Mouse (Mus musculus) intestine, embryonic 15.5 days (tissue): ENCODE data around the gene Lgals7. TPM values are rescaled to one million over a fixed set of nuclear protein-coding genes. Genes with fewer than 3 reads are reported as not detected.
"Not testable (repeated sequence)": the region's sequence is repeated elsewhere in the genome, so short reads cannot be mapped to it uniquely, and the experiment has no call there.

Source experiments
- ATAC-seq: fragments of 200-750 bp; cut with Nextera tagmentation; 2 replicates; pipeline ENCODE4 v1.8.0; 2017; ENCODE audit warnings: moderate TSS enrichment, moderate library complexity
- H3K27ac ChIP-seq: fragments of 300-500 bp; sonication (generic); 2 replicates; pipeline ENCODE4 v1.5.1; 2015; ENCODE audit warnings: mild to moderate bottlenecking, inconsistent platforms
- H3K27me3 ChIP-seq: fragments of 300-500 bp; sonication (generic); replicated peaks from 2 replicates; pipeline ENCODE4 v1.6.1; 2015; ENCODE audit warnings: inconsistent platforms
- H3K36me3 ChIP-seq: fragments of 300-500 bp; sonication (generic); 2 replicates; pipeline ENCODE4 v1.6.1; 2015; ENCODE audit warnings: inconsistent platforms
- H3K4me1 ChIP-seq: fragments of 300-500 bp; sonication (generic); replicated peaks from 2 replicates; pipeline ENCODE4 v1.6.1; 2015; ENCODE audit warnings: inconsistent platforms
- H3K4me2 ChIP-seq: fragments of 300-500 bp; sonication (generic); replicated peaks from 2 replicates; pipeline ENCODE4 v1.6.1; 2015; ENCODE audit warnings: mild to moderate bottlenecking, inconsistent platforms
- H3K4me3 ChIP-seq: fragments of 300-500 bp; sonication (generic); replicated peaks from 2 replicates; pipeline ENCODE4 v1.5.1; 2015; ENCODE audit warnings: inconsistent platforms
- H3K9ac ChIP-seq: fragments of 300-500 bp; sonication (generic); 2 replicates; pipeline ENCODE4 v1.6.1; 2015; ENCODE audit warnings: inconsistent platforms
- H3K9me3 ChIP-seq: fragments of 300-500 bp; sonication (generic); 2 replicates; pipeline ENCODE4 v1.6.1; 2016; ENCODE audit warnings: inconsistent platforms
- WGBS: fragments of 180-500 bp; shearing (Covaris S2); methylation state at CpG from one replicate; pipeline ENCODE4 v1.1.7; 2015; 5-methylcytosine and 5-hydroxymethylcytosine counted together
- polyA plus RNA-seq: library from polyadenylated mRNA; unstranded; fragments of >200 nt; fragmentation: Nextera tagmentation; extraction: Ambion mirVana; gene quantifications from 2 replicates; pipeline ENCODE4 v1.2.1, GENCODE M21; 2015

Gene Lgals7
- polyA plus RNA-seq, 1 experiment from 2014 or later, result 0.98 TPM

DNA sequence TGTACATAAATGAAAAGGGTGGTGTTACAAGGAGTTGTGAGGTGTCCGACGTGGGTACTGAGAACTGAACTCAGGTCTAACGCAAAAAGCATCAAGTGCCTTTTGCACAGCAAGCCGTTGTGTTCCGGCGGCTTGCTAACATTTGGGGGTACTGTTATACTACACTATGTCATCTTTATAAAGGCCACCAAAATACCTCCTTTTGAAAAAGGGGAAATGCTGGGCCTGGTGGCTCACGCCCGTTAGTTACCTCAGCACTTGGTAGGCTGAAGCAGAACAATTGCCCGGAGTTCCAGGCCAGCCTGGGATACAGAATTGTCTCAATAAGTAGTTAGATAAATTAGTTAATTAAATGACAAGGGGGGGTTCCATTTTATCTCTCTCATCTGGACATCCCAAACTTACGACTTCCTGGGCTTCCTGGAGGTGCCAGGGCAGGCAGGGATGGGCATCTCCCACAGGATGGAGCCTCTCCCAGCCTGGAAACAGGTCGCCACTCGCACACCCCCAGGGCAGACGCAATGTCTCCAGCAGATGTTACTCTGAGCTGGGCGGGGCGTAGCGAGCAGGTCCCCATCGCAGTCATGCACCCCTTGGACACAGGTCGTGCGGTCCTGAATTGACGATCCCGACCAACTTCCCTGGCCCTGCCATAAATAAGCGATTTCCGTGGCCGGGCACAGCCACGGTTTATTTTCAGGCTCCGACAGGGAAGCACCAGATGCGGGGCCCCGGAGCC is 3.3 kb downstream of the Lgals7 start:
- H3K4me3 ChIP-seq, result no peak overlapping the region
- H3K27me3 ChIP-seq, result no peaks in the 10 kb centered on the region
- no peak overlapping the region for H3K9ac ChIP-seq
- no peaks in the 10 kb centered on the region for H3K9me3 ChIP-seq
- no peaks in the 10 kb centered on the region for H3K36me3 ChIP-seq
- peak overlapping the region; percentile 40; the same call in 1 of the 2 replicates for H3K27ac ChIP-seq
- H3K4me2 ChIP-seq, result peak overlapping the region; percentile 51; the same call in 1 of the 2 replicates
- H3K4me1 ChIP-seq, result peaks cover 28% of the 10 kb centered on the region
- 90% methylated on average over 28 of the region's 28 CpGs for whole genome bisulfite sequencing
- ATAC-seq, result peak; percentile 33

DNA sequence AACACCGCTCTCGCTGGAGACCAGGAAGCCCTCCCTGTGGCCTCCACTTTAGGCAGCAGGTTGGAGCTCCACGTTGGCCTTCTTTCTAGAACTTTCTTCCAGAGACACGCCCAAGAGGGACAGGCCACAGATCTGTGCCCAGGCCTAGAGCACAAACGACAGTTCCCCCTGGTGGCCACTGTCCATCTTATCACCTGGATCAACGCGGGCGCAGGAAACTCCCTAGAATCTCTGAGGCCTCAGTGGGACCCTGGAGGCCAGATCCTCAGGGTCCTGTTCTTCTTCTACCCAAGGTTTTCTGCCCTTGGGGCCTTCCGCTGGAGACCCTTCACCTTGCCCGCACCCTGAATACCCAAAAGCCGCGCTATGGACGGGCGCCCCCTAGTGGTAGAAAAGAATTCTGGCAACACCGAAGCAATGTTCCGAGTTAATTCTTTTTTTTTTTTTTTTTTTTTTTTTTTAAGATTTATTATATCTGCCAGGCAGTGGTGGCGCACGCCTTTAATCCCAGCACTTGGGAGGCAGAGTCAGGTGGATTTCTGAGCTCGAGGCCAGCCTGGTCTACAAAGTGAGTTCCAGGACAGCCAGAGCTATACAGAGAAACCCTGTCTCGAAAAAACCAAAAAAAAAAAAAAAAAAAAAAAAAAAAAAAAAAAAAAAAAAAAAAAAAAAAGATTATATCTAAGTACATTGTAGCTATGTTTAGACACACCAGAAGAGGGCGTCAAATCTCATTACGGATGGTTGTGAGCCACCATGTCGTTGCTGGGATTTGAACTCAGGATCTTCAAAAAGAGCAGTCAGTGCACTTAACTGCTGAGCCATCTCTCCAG is 4.1 kb downstream of the Lgals7 start:
- 27% methylated on average over 23 of the region's 23 CpGs for WGBS
- not testable (repeated sequence) for H3K9me3 ChIP-seq, H3K36me3 ChIP-seq, H3K9ac ChIP-seq, H3K27me3 ChIP-seq
- H3K4me3 ChIP-seq, result peak overlapping the region; percentile 11; the same call in 1 of the 2 replicates
- peaks cover 28% of the 10 kb centered on the region for H3K4me1 ChIP-seq
- peak; percentile 77 for ATAC-seq
- peak overlapping the region; percentile 40; the same call in 1 of the 2 replicates for H3K27ac ChIP-seq
- H3K4me2 ChIP-seq, result peak overlapping the region; percentile 51

DNA sequence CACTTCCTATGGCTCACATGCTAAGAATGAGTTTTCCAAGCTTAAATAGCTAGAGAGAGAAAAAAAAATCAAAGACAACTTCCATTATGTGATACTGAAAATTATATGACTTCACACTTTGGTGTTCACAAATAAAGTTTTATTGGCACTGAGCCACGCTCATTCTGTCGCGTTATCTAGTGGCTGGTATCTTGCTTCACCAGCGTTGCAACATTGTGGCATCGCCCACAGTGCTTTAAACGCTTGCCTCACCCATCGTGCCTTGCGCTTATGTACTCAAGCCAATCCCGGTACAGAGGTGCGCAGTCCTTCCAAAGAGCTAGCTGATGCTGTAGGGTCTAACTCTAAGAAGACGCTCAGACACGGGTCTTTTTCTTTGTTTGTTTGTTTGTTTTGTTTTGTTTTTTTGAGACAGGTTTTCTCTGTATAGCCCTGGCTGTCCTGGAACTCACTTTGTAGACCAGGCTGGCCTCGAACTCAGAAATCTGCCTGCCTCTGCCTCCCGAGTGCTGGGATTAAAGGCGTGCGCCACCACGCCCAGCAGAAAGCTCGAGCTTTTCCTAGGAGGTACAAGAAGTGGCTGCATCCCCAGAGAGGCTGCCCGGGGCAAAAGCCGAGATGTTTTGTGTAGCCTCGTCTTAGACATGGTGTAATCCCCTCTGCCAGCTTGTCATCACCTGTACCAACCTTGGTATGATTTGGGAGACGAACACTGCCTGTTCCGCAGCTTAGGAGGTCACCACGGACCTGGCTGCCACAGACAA is 7.4 kb downstream of the Lgals7 start:
- no peak for ATAC-seq
- 84% methylated on average over 24 of the region's 24 CpGs for WGBS
- no peaks in the 10 kb centered on the region for H3K9me3 ChIP-seq

DNA sequence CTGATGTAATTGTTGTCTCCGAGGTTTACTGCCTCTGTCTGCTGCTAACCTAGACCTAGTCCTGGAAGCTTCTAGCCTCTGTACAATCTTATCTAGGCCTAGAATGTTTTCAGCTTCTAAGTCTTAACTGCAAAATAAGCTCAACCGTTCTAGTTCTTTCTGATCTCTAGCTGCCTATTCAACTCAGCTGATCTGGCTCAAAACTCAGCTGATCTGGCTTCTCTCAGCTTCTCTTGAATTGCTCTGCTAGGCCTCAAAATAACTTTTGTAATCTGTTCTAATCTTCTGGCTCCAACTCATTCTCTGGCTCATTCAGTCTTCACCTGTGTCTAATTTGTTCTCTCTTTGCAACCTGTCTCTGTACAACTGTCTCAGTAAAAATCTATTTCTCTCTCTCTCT is 10.9 kb downstream of the Lgals7 start:
- no peak overlapping the region for H3K27ac ChIP-seq
- H3K4me2 ChIP-seq, result no peak overlapping the region
- no peaks in the 10 kb centered on the region for H3K27me3 ChIP-seq
- no peak overlapping the region for H3K9ac ChIP-seq
- no peaks in the 10 kb centered on the region for H3K36me3 ChIP-seq
- no peak for ATAC-seq
- no peaks in the 10 kb centered on the region for H3K4me1 ChIP-seq
- H3K9me3 ChIP-seq, result no peaks in the 10 kb centered on the region
- H3K4me3 ChIP-seq, result no peak overlapping the region
- WGBS, result 51% methylated on average over 2 of the region's 2 CpGs

More for the DNA sequence above, 7.4 kb downstream of the Lgals7 start:
- Histone ChIP-seq H3K4me1 (peaks cover 10% of the 10 kb centered on the region; the same call in 1 of the 2 replicates), H3K4me2 (no peak overlapping the region), H3K27me3 (no peaks in the 10 kb centered on the region), H3K9ac (no peak overlapping the region), H3K36me3 (no peaks in the 10 kb centered on the region), H3K27ac (no peak overlapping the region), H3K4me3 (no peak overlapping the region)

DNA sequence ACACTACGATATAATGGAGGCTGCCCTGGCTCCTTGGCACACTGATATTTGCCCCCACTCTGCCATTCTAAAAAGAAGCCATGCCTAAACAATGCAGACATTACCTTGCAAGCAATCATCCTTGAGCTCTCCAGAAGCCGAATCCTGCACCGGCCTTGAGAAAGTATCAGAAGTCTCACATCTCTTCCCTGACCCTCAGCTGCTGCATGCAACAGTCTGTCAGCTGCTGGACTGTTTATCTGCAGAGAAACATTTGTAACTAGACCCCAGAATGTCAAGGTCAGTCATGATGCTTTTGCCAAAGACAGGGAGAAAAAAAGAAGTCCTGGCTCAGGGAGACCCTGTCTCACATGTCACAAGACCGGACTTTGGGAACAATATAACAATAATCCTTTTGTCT is 12.4 kb downstream of the Lgals7 start:
- Histone ChIP-seq H3K4me2 (no peak overlapping the region), H3K9ac (no peak overlapping the region), H3K9me3 (no peaks in the 10 kb centered on the region), H3K36me3 (no peaks in the 10 kb centered on the region), H3K27ac (no peak overlapping the region), H3K4me3 (no peak overlapping the region), H3K4me1 (no peaks in the 10 kb centered on the region), H3K27me3 (no peaks in the 10 kb centered on the region)
- no peak for ATAC-seq
- 73% methylated on average over 4 of the region's 4 CpGs for WGBS

DNA sequence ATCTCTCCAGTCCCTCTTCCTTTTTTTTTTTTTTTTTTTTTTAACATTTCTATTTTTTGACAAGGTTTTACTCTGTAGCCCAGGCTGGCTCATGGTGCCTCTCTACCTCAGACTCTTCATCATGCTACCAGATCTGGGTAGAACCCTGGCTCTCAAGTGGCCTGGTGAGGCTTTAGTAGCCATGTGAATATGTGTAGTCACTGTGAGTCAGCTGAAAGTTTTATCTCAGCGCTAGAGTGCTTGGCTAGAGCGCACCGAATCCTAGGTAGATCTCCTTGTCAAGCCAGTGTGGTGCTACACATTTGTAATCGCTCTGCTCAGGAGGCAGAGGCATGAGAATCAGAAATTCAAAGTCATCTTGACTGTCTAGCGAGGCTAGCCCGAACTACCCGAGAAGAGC is 13.5 kb downstream of the Lgals7 start:
- H3K36me3 ChIP-seq, result no peaks in the 10 kb centered on the region
- no peak overlapping the region for H3K4me2 ChIP-seq
- H3K9ac ChIP-seq, result no peak overlapping the region
- 0 out of 2 replicates have a peak, but pooled peaks cover 4% of the 10 kb centered on the region for H3K4me1 ChIP-seq
- no peak overlapping the region for H3K27ac ChIP-seq
- no peak overlapping the region for H3K4me3 ChIP-seq
- no peaks in the 10 kb centered on the region for H3K27me3 ChIP-seq
- H3K9me3 ChIP-seq, result no peaks in the 10 kb centered on the region
- WGBS, result 82% methylated on average over 7 of the region's 7 CpGs
- no peak for ATAC-seq

DNA sequence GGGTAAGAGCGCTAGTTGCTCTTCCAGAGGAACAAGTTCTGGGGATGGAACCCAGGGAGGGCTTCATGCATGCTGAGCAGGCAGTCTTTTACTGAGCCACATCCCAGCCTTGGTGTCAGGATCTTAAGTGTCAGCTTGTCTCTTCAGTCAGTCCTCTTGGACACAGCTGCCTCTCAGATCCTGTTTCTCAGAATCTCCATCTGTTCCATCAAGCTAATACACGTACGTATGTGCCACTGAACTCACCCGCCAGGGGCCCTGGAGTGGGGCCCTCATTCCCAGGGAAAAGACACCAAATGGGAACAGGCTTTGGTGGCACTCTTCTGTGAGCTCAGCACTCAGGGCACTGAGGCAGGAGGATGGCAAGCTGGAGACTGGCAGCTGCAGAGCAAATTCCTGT is 14.2 kb downstream of the Lgals7 start:
- no peak for ATAC-seq
- Histone ChIP-seq H3K4me2 (no peak overlapping the region), H3K27me3 (no peaks in the 10 kb centered on the region), H3K9ac (no peak overlapping the region), H3K27ac (no peak overlapping the region), H3K9me3 (no peaks in the 10 kb centered on the region), H3K4me3 (no peak overlapping the region), H3K4me1 (0 out of 2 replicates have a peak, but pooled peaks cover 4% of the 10 kb centered on the region), H3K36me3 (no peaks in the 10 kb centered on the region)
- WGBS, result 86% methylated on average over 4 of the region's 4 CpGs

DNA sequence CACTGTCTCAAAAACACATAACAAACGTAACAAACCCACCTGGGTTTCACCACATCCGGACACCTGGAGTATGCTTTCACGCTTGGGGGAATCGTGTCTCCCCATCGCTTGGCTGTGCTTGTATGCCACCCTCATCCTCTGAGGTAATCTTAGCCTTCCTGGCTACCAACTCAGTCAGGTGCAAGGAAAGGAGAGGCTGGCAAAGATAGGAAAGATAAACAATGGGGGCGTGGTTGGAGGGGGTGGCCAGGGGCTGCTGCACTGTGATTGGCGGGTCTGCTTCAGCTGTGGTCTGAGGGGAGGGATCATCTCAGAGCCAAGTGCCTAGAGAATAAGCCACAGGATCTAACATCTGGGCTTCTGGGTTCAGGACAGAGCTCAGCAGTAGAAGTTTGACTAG is 16.0 kb downstream of the Lgals7 start:
- no peak for ATAC-seq
- Histone ChIP-seq H3K4me3 (no peak overlapping the region), H3K4me2 (no peak overlapping the region), H3K9me3 (no peaks in the 10 kb centered on the region), H3K27ac (no peak overlapping the region), H3K36me3 (no peaks in the 10 kb centered on the region), H3K4me1 (0 out of 2 replicates have a peak, but pooled peaks cover 4% of the 10 kb centered on the region), H3K9ac (no peak overlapping the region), H3K27me3 (no peaks in the 10 kb centered on the region)
- WGBS, result 74% methylated on average over 7 of the region's 7 CpGs

DNA sequence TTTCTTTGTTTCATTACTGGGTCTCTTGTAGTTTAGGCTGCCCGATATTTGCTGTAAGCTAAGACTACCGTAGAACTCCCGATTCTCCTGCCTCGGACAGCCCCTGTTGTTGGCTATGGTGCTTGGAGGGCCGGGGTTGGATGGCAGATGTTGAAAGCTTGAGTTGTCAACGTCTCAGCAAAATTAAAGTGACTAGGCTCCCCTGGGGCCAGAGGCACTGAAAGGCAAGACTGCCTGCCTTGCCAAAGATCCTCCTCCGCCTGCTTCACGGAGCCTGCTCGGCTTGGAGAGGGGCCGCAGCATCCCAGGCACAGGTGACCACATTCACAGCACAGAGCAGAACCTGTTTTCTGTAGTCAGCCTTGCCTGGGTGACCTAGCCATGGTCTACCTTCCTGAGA is 16.9 kb downstream of the Lgals7 start:
- H3K9me3 ChIP-seq, result no peaks in the 10 kb centered on the region
- no peak overlapping the region for H3K27ac ChIP-seq
- no peak overlapping the region for H3K9ac ChIP-seq
- H3K4me1 ChIP-seq, result 0 out of 2 replicates have a peak, but pooled peaks cover 4% of the 10 kb centered on the region
- H3K4me2 ChIP-seq, result no peak overlapping the region
- no peak for ATAC-seq
- H3K4me3 ChIP-seq, result no peak overlapping the region
- no peaks in the 10 kb centered on the region for H3K36me3 ChIP-seq
- 81% methylated on average over 10 of the region's 10 CpGs for WGBS
- 0 out of 2 replicates have a peak, but pooled peaks cover 1% of the 10 kb centered on the region for H3K27me3 ChIP-seq

DNA sequence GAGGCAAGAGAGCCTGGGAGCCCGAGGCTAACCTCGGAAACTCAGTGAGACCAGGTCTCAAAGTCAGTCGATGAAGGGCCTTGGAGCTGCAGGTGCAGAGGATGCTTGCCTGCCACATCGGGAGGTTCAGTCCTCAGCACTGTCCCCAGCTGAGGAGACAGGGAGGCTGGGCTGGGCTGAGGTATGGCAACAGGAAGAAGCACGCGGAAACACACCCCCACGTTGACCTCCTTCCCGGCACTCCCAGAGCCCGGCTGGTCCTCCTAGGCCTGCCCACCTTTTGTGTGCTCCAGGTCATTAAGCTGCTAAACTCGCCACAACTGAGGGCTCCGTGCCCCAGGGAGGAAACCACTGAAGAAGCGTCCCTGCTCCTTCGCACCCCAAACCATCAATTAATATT is 17.5 kb downstream of the Lgals7 start, which contains the start of gene Capn12:
TSS of gene Capn12 (plus strand) at position 224 of the 400 bp plus-strand sequence.
- Histone ChIP-seq H3K36me3 (no peaks in the 10 kb centered on the region), H3K4me1 (0 out of 2 replicates have a peak, but pooled peaks cover 4% of the 10 kb centered on the region), H3K27ac (no peak within 1 kb of the TSS), H3K27me3 (0 out of 2 replicates have a peak, but pooled peaks cover 2% of the 10 kb centered on the region), H3K4me3 (no peak within 1 kb of the TSS), H3K9me3 (no peaks in the 10 kb centered on the region), H3K9ac (no peak within 1 kb of the TSS), H3K4me2 (no peak within 1 kb of the TSS)
- no peak for ATAC-seq
- WGBS, result 38% methylated on average over 13 of the region's 13 CpGs

DNA sequence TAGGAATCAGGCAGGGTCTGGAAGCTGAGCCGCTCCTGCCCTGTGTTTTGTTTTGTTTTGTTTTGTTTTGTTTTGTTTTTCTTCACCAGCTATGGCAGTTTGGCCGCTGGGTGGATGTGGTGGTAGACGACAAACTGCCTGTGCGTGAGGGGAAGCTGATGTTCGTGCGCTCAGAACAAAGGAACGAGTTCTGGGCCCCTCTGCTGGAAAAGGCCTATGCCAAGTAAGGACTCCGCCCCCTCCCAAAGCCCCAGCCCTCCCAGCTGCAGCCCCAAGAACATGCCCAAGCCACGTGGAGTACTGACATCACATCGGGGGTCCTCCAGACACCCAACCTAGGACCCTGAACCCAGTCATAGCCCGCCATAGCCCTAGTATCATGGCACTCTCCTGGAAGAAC is 19.4 kb downstream of the Lgals7 start:
- 83% methylated on average over 11 of the region's 11 CpGs for WGBS
- H3K27ac ChIP-seq, result no peak overlapping the region
- no peak overlapping the region for H3K4me3 ChIP-seq
- H3K9ac ChIP-seq, result no peak overlapping the region
- H3K36me3 ChIP-seq, result no peaks in the 10 kb centered on the region
- ATAC-seq, result no peak
- no peak overlapping the region for H3K4me2 ChIP-seq
- H3K27me3 ChIP-seq, result peaks cover 10% of the 10 kb centered on the region
- H3K9me3 ChIP-seq, result no peaks in the 10 kb centered on the region
- 0 out of 2 replicates have a peak, but pooled peaks cover 4% of the 10 kb centered on the region for H3K4me1 ChIP-seq

DNA sequence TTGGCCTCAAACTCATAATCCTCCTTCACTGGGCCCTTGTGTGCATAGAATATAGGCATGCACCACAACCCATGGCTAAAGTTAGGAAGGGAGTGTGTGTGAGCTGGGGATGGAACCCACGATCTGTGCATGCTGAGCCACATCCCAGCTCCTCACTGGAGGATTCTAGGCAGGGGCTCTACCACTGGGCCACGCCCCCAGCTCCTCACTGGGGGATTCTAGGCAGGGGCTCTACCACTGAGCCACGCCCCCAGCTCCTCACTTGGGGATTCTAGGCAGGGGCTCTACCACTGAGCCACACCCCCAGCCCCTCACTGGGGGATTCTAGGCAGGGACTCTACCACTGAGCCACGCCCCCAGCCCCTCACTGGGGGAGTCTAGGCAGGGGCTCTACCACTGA is 20.1 kb downstream of the Lgals7 start:
- not testable (repeated sequence) for H3K4me3 ChIP-seq, ATAC-seq, H3K4me2 ChIP-seq, H3K9ac ChIP-seq, H3K27ac ChIP-seq, H3K9me3 ChIP-seq, H3K36me3 ChIP-seq
- peaks cover 10% of the 10 kb centered on the region; the same call in 1 of the 2 replicates for H3K4me1 ChIP-seq
- H3K27me3 ChIP-seq, result peaks cover 17% of the 10 kb centered on the region
- 87% methylated on average over 4 of the region's 4 CpGs for WGBS
